Mouse (Mus musculus) retina, postnatal 7 days (tissue): ENCODE results near the gene Adh6b.

ENCODE experiments used
- DNase-seq: peaks from one replicate; pipeline ENCODE4 v3.0.0-alpha.2; 2012; ENCODE audit warnings: low read depth, low spot score

Adh6b gene

GRCm38 (mm10) chr3:138341471-138341870, at the start of gene Adh6b:
Adh6b (plus strand) TSS chr3:138341775.
- DNase-seq: no peak

GRCm38 (mm10) chr3:138293298-138293895, 48.2 kb upstream of the Adh6b start:
- DNase-seq: no peak

GRCm38 (mm10) chr3:138300130-138300529, 41.4 kb upstream of the Adh6b start:
- no peak for DNase-seq

- no peak for DNase-seq
Observed at GRCm38 (mm10) chr3:138302676-138303075, 38.9 kb upstream of the Adh6b start.

- DNase-seq: no peak
Observed at GRCm38 (mm10) chr3:138303771-138304488, 37.6 kb upstream of the Adh6b start.

GRCm38 (mm10) chr3:138304489-138304871, 37.1 kb upstream of the Adh6b start:
- DNase-seq: no peak

GRCm38 (mm10) chr3:138305486-138306289, 35.9 kb upstream of the Adh6b start:
- no peak for DNase-seq

- no peak for DNase-seq
Observed at GRCm38 (mm10) chr3:138306290-138306683, 35.3 kb upstream of the Adh6b start.

- DNase-seq: no peak
Observed at GRCm38 (mm10) chr3:138309910-138310309, 31.7 kb upstream of the Adh6b start.

- no peak for DNase-seq
Observed at GRCm38 (mm10) chr3:138311015-138311414, 30.6 kb upstream of the Adh6b start.

- DNase-seq: no peak
Observed at GRCm38 (mm10) chr3:138312965-138313364, 28.6 kb upstream of the Adh6b start, which contains the start of gene Adh6a. Adh6a (plus strand) TSS chr3:138313286.

GRCm38 (mm10) chr3:138316908-138317472, 24.6 kb upstream of the Adh6b start:
- DNase-seq: no peak

GRCm38 (mm10) chr3:138325001-138325400, 16.6 kb upstream of the Adh6b start:
- no peak for DNase-seq

GRCm38 (mm10) chr3:138325466-138325865, 16.1 kb upstream of the Adh6b start:
- no peak for DNase-seq

- DNase-seq: no peak
Observed at GRCm38 (mm10) chr3:138333910-138334309, 7.7 kb upstream of the Adh6b start.

- DNase-seq: no peak
Observed at GRCm38 (mm10) chr3:138334320-138334719, 7.3 kb upstream of the Adh6b start.

- DNase-seq: no peak
Observed at GRCm38 (mm10) chr3:138335566-138335965, 6.0 kb upstream of the Adh6b start.

GRCm38 (mm10) chr3:138336104-138336754, 5.3 kb upstream of the Adh6b start:
- no peak for DNase-seq

- no peak for DNase-seq
Observed at GRCm38 (mm10) chr3:138347041-138347440, 5.5 kb downstream of the Adh6b start.

- DNase-seq: no peak
Observed at GRCm38 (mm10) chr3:138352012-138352809, 10.6 kb downstream of the Adh6b start.

- no peak for DNase-seq
Observed at GRCm38 (mm10) chr3:138358856-138359255, 17.3 kb downstream of the Adh6b start.
